Mouse (Mus musculus) cortical plate, adult 2 months (tissue): ENCODE results near the gene Cfap20. TPM values are rescaled to one million over a fixed set of nuclear protein-coding genes. Genes with fewer than 3 reads are reported as not detected.

Source experiments
- H3K27ac ChIP-seq: fragments of 200-500 bp; 2 replicates; pipeline ENCODE4 v1.5.1; 2012; ENCODE audit warnings: low read length, control low read depth, inconsistent platforms; ENCODE audit not compliant: insufficient read depth
- H3K4me1 ChIP-seq: fragments of 200-500 bp; 2 replicates; pipeline ENCODE4 v1.6.1; 2011; ENCODE audit warnings: low read length; ENCODE audit not compliant: control insufficient read depth, insufficient read depth
- H3K4me3 ChIP-seq: fragments of 200-500 bp; 2 replicates; pipeline ENCODE4 v1.5.1; 2011; ENCODE audit warnings: mild to moderate bottlenecking, low read length, control low read depth; ENCODE audit not compliant: insufficient read depth
- CTCF ChIP-seq: fragments of 200-500 bp; IDR thresholded peaks from 2 replicates; pipeline ENCODE4 v1.5.1; 2011; ENCODE audit warnings: mild to moderate bottlenecking, control low read depth, low read length; ENCODE audit not compliant: insufficient read depth; ENCODE audit errors: extremely low read depth
- POLR2A ChIP-seq: fragments of 200-500 bp; IDR thresholded peaks from 2 replicates; pipeline ENCODE4 v1.6.1; 2011; ENCODE audit warnings: mild to moderate bottlenecking, low read length, control low read depth; ENCODE audit not compliant: insufficient read depth; ENCODE audit errors: extremely low read depth
- polyA plus RNA-seq: library from polyadenylated mRNA; depleted of rRNA; stranded (reverse); fragments of >200 nt; gene quantifications from 2 replicates; pipeline ENCODE4 v1.2.3, GENCODE M21; 2012; rRNA removed

Gene Cfap20
- polyA plus RNA-seq, 1 experiment = 86.3 TPM

- H3K4me1 ChIP-seq = no peaks in the 10 kb centered on the region
- H3K4me3 ChIP-seq = no peak overlapping the region
- no peak for TF ChIP-seq CTCF
- no peak for TF ChIP-seq POLR2A
- H3K27ac ChIP-seq = no peak overlapping the region
These were observed 58.2 kb downstream of the Cfap20 start for GRCm38 (mm10) chr8:95376309-95376999.

- H3K27ac ChIP-seq = no peak overlapping the region
- TF ChIP-seq POLR2A = no peak
- TF ChIP-seq CTCF = no peak
- H3K4me1 ChIP-seq = no peaks in the 10 kb centered on the region
- H3K4me3 ChIP-seq = no peak overlapping the region
These were observed 59.2 kb downstream of the Cfap20 start for GRCm38 (mm10) chr8:95375374-95375930.

DNA sequence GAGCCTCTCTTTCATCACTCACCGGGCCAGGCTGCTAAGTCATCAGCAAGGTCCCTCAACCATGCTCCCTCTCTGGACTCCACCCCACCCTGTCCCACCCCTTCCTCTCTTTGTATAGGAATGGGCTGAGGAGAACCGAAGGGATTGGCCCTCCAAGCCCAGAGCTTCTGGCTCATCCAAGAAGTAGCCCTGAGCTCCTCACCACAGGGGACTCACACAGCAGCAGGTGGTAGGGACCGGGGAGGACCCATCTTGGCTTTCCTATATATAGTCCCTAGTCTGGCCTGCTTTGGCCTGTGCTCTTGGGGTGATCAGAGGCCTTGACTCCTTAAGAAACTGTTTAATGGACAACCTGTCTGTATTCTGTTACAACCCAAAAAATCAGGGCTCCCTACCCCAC, 60.2 kb downstream of the Cfap20 start:
- H3K27ac ChIP-seq = no peak overlapping the region
- no peaks in the 10 kb centered on the region for H3K4me1 ChIP-seq
- TF ChIP-seq POLR2A (no peak), CTCF (no peak)
- H3K4me3 ChIP-seq = no peak overlapping the region

- TF ChIP-seq POLR2A (no peak), CTCF (no peak)
- H3K27ac ChIP-seq = no peak overlapping the region
- no peak overlapping the region for H3K4me3 ChIP-seq
- H3K4me1 ChIP-seq = no peaks in the 10 kb centered on the region
These were observed 61.2 kb downstream of the Cfap20 start for GRCm38 (mm10) chr8:95373389-95374002.

Other genes starting within 250 kb of the Cfap20 start
- gene Kifc3, start 232.1 kb downstream of the Cfap20 start, polyA plus RNA-seq = 55.2 TPM in 2 replicates
- gene Cngb1, start 128.3 kb downstream of the Cfap20 start, polyA plus RNA-seq = 0.06 and 0.23 TPM in 2 replicates
- gene Tepp, start 124.3 kb downstream of the Cfap20 start, polyA plus RNA-seq = 0.17 and 0.40 TPM in 2 replicates
- gene Zfp319, start 102.9 kb downstream of the Cfap20 start, polyA plus RNA-seq = 9.9 and 10.4 TPM in 2 replicates
- gene Usb1, start 102.6 kb downstream of the Cfap20 start, polyA plus RNA-seq = 17.0 and 17.2 TPM in 2 replicates
- gene Mmp15, start 82.6 kb downstream of the Cfap20 start, polyA plus RNA-seq = 8.1 and 9.2 TPM in 2 replicates
- 51.3 and 56.8 TPM in 2 replicates for gene Csnk2a2, start 55.2 kb upstream of the Cfap20 start, polyA plus RNA-seq
- gene Ccdc113, start 99.2 kb upstream of the Cfap20 start, polyA plus RNA-seq = 3.6 TPM in 2 replicates
- gene Prss54, start 141.5 kb upstream of the Cfap20 start, polyA plus RNA-seq = 0.19 TPM in 2 replicates
- gene Gins3, start 198.6 kb upstream of the Cfap20 start, polyA plus RNA-seq = 1.6 and 1.8 TPM in 2 replicates
- 1,920 and 1,995 TPM in 2 replicates for gene Ndrg4, start 242.1 kb upstream of the Cfap20 start, polyA plus RNA-seq